Mouse (Mus musculus) heart, embryonic 11.5 days (tissue): ENCODE results near the gene Fga. TPM values are rescaled to one million over a fixed set of nuclear protein-coding genes. Genes with fewer than 3 reads are reported as not detected.

Experiments used
- ATAC-seq: fragments of 200-750 bp; cut with Nextera tagmentation; replicated peaks from 2 replicates; pipeline ENCODE4 v1.8.0; 2017; ENCODE audit warnings: moderate library complexity; ENCODE audit not compliant: insufficient number of reproducible peaks, low FRiP score, low TSS enrichment
- H3K27ac ChIP-seq: fragments of 300-500 bp; sonication (generic); 2 replicates; pipeline ENCODE4 v1.5.1; 2014; ENCODE audit warnings: mild to moderate bottlenecking, low read depth, low read length
- H3K27me3 ChIP-seq: fragments of 300-500 bp; sonication (generic); 2 replicates; pipeline ENCODE4 v1.6.1; 2014; ENCODE audit warnings: mild to moderate bottlenecking, low read length, mixed read lengths; ENCODE audit not compliant: control insufficient read depth, insufficient read depth
- H3K36me3 ChIP-seq: fragments of 300-500 bp; sonication (generic); 2 replicates; pipeline ENCODE4 v1.6.1; 2014; ENCODE audit warnings: mild to moderate bottlenecking, low read length, moderate library complexity, mixed read lengths; ENCODE audit not compliant: control insufficient read depth, insufficient read depth
- H3K4me1 ChIP-seq: fragments of 300-500 bp; sonication (generic); 2 replicates; pipeline ENCODE4 v1.6.1; 2014; ENCODE audit warnings: low read length; ENCODE audit not compliant: control insufficient read depth, insufficient read depth
- H3K4me2 ChIP-seq: fragments of 300-500 bp; sonication (generic); 2 replicates; pipeline ENCODE4 v1.6.1; 2014; ENCODE audit warnings: mild to moderate bottlenecking, moderate library complexity
- H3K4me3 ChIP-seq: fragments of 300-500 bp; sonication (generic); 2 replicates; pipeline ENCODE4 v1.5.1; 2014; ENCODE audit warnings: low read depth, low read length
- H3K9ac ChIP-seq: fragments of 300-500 bp; sonication (generic); 2 replicates; pipeline ENCODE4 v1.6.1; 2014; ENCODE audit warnings: mild to moderate bottlenecking, low read depth, low read length, moderate library complexity
- H3K9me3 ChIP-seq: fragments of 300-500 bp; sonication (generic); replicated peaks from 2 replicates; pipeline ENCODE4 v1.6.1; 2016; ENCODE audit warnings: low read length; ENCODE audit not compliant: control insufficient read depth
- WGBS: fragments of 180-500 bp; shearing (Covaris S2); extraction: QIAGEN DNeasy Blood & Tissue Kit; methylation state at CpG from one replicate; pipeline ENCODE4 v1.1.7; 2014; ENCODE audit not compliant: insufficient replicate concordance; 5-methylcytosine and 5-hydroxymethylcytosine counted together
- polyA plus RNA-seq: library from polyadenylated mRNA; unstranded; fragments of >200 nt; fragmentation: Nextera tagmentation; extraction: Ambion mirVana; gene quantifications from 2 replicates; pipeline ENCODE4 v1.2.1, GENCODE M21; 2014

The Fga gene
- 0.52 and 2.7 TPM in 2 replicates for polyA plus RNA-seq

GRCm38 (mm10) chr3:83025475-83026301 is at the start of gene Fga:
Gene Fga, plus strand, starts transcription at chr3:83026076.
- no peaks in the 10 kb centered on the region for H3K36me3 ChIP-seq
- no peak within 1 kb of the TSS for H3K4me3 ChIP-seq
- H3K4me2 ChIP-seq, result no peak within 1 kb of the TSS
- no peaks in the 10 kb centered on the region for H3K9me3 ChIP-seq
- WGBS, result 72% methylated on average over 9 of the region's 9 CpGs
- ATAC-seq, result no peak
- no peak within 1 kb of the TSS for H3K27ac ChIP-seq
- no peak within 1 kb of the TSS for H3K9ac ChIP-seq
- no peaks in the 10 kb centered on the region for H3K4me1 ChIP-seq
- no peaks in the 10 kb centered on the region for H3K27me3 ChIP-seq

DNA sequence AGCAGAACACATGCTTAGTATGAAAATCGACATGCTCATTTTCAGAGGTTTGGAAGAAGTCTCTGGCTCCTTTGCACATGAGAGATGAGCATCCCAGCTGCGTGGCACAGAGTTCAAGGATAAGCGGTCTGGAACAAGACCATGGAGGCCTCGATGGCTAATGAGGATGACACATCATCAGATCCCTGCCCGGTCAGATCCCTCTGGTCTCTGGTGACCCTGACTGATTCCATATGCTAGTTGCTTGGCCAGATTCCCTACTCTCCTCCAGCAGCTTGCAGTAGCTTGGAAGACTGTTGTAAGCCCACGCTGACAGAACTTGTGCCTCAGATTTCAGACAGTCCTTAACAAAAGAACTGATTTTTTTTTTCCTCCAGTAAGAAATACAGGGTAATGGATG is 45.1 kb upstream of the Fga start:
- H3K27me3 ChIP-seq, result no peaks in the 10 kb centered on the region
- H3K27ac ChIP-seq, result no peak overlapping the region
- no peaks in the 10 kb centered on the region for H3K36me3 ChIP-seq
- no peaks in the 10 kb centered on the region for H3K4me1 ChIP-seq
- no peak overlapping the region for H3K4me2 ChIP-seq
- H3K4me3 ChIP-seq, result no peak overlapping the region
- no peak for ATAC-seq
- H3K9ac ChIP-seq, result no peak overlapping the region
- no peaks in the 10 kb centered on the region for H3K9me3 ChIP-seq
- 82% methylated on average over 6 of the region's 6 CpGs for WGBS

DNA sequence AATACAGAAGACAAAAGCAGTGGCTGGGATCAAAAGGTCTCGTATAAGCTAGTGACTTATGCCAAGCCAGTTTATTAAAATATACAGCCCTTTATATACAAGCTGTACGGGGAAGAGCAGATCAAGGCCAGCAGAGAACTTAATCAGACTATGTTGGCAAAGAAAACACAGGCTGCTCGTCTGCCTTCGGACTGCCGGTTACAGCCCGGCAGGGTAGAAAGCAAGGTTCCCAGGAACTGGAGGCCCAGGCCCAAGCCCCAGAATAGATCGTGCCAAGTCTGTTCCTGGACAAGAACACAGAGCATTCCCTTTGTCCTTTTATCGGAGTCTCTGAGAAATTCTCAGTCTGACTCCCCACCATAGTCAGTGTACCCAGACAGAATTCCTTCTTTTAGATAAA is 44.0 kb upstream of the Fga start:
- H3K27ac ChIP-seq, result no peak overlapping the region
- 67% methylated on average over 8 of the region's 8 CpGs for WGBS
- no peaks in the 10 kb centered on the region for H3K4me1 ChIP-seq
- no peaks in the 10 kb centered on the region for H3K36me3 ChIP-seq
- H3K4me2 ChIP-seq, result no peak overlapping the region
- no peaks in the 10 kb centered on the region for H3K9me3 ChIP-seq
- H3K9ac ChIP-seq, result no peak overlapping the region
- no peaks in the 10 kb centered on the region for H3K27me3 ChIP-seq
- no peak for ATAC-seq
- no peak overlapping the region for H3K4me3 ChIP-seq

DNA sequence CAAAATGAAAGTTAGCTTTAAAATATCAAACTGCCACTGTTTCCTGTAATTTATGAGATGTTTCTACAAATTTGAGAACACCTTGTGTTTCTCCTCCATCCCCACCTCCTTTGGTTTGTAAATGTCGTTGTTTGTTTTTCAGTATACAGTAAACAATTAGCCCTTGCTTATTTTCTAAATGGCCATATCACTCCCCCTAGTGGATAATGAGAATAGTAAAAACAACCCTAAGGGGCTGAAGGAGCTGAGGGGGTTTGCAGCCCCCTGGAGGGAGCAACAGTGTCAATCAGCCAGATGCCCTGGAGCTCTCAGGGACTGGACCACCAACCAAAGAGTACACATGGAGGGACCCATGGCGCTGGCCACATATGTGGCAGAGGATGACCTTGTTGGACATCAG is 41.0 kb upstream of the Fga start:
- no peaks in the 10 kb centered on the region for H3K36me3 ChIP-seq
- no peak overlapping the region for H3K27ac ChIP-seq
- H3K9ac ChIP-seq, result no peak overlapping the region
- no peaks in the 10 kb centered on the region for H3K27me3 ChIP-seq
- no peak for ATAC-seq
- no peaks in the 10 kb centered on the region for H3K9me3 ChIP-seq
- H3K4me1 ChIP-seq, result no peaks in the 10 kb centered on the region
- 72% methylated on average over 2 of the region's 2 CpGs for WGBS
- no peak overlapping the region for H3K4me3 ChIP-seq
- H3K4me2 ChIP-seq, result no peak overlapping the region

- no peaks in the 10 kb centered on the region; the same call in 1 of the 2 replicates for H3K4me1 ChIP-seq
- no peaks in the 10 kb centered on the region for H3K36me3 ChIP-seq
- 77% methylated on average over 12 of the region's 12 CpGs for WGBS
- H3K27ac ChIP-seq, result no peak overlapping the region
- H3K9ac ChIP-seq, result no peak overlapping the region
- H3K27me3 ChIP-seq, result peaks cover 5% of the 10 kb centered on the region; the same call in 1 of the 2 replicates
- H3K9me3 ChIP-seq, result no peaks in the 10 kb centered on the region
- H3K4me2 ChIP-seq, result no peak overlapping the region
- H3K4me3 ChIP-seq, result no peak overlapping the region
- no peak for ATAC-seq
Measured at GRCm38 (mm10) chr3:82991963-82992362, 33.9 kb upstream of the Fga start.

DNA sequence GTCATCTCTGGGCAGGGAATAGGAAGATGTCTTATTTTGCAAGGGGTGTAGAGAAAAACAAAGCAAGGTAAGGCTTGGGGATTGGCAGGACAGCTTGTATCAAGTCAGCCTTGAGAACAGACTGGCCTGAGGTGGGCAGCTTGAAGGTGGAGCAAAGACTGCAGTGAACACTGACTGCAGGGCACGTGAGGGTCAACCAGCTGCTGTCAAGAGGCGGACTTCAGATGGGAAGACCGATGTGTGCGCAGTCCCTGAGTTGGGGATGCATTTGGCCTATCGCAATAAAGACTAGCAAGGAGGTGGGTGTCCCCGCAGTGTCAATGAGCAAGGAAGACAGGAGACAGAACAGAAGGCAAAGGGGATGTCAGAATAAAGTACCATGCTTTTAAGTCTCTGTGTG is 32.9 kb upstream of the Fga start:
- Histone ChIP-seq H3K27me3 (peaks cover 5% of the 10 kb centered on the region; the same call in 1 of the 2 replicates), H3K4me2 (no peak overlapping the region), H3K9ac (no peak overlapping the region), H3K9me3 (no peaks in the 10 kb centered on the region), H3K4me1 (no peaks in the 10 kb centered on the region; the same call in 1 of the 2 replicates), H3K36me3 (no peaks in the 10 kb centered on the region), H3K4me3 (no peak overlapping the region), H3K27ac (no peak overlapping the region)
- WGBS, result 84% methylated on average over 6 of the region's 6 CpGs
- ATAC-seq, result no peak

DNA sequence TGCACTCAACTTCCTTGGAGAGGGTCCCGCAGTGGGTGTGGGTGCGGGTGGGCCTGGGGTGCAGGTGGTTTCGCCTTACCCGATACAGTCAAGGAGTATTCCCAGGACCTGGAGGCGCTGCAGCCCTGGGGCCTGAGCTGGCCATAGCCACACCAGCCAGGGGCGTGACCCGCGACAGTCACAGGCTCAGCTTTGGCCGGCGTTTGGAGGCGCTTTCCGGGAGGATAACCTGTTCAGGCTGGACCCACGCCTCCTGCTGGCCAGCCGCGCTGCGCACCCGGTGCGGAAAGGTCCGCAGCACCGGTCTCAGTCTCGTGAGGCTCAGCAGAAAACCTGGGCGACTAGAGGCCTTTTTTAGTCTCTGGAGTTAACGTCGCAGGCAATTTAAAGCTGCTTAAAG is 30.5 kb upstream of the Fga start:
- H3K9me3 ChIP-seq, result no peaks in the 10 kb centered on the region
- WGBS, result 2% methylated on average over 24 of the region's 24 CpGs
- H3K4me3 ChIP-seq, result peak overlapping the region; percentile 24; the same call in 1 of the 2 replicates
- H3K36me3 ChIP-seq, result no peaks in the 10 kb centered on the region
- H3K9ac ChIP-seq, result no peak overlapping the region
- peaks cover 5% of the 10 kb centered on the region; the same call in 1 of the 2 replicates for H3K27me3 ChIP-seq
- no peak overlapping the region for H3K27ac ChIP-seq
- peak overlapping the region; percentile 58 for H3K4me2 ChIP-seq
- peak; percentile 44; the same call in 1 of the 2 replicates for ATAC-seq
- H3K4me1 ChIP-seq, result no peaks in the 10 kb centered on the region; the same call in 1 of the 2 replicates

- Histone ChIP-seq H3K9ac (no peak overlapping the region), H3K4me1 (no peaks in the 10 kb centered on the region; the same call in 1 of the 2 replicates), H3K4me3 (no peak overlapping the region), H3K27ac (no peak overlapping the region), H3K9me3 (no peaks in the 10 kb centered on the region), H3K36me3 (no peaks in the 10 kb centered on the region), H3K27me3 (peaks cover 5% of the 10 kb centered on the region; the same call in 1 of the 2 replicates), H3K4me2 (no peak overlapping the region)
- WGBS, result 80% methylated on average over 3 of the region's 3 CpGs
- no peak for ATAC-seq
Measured at GRCm38 (mm10) chr3:82996656-82997055, 29.2 kb upstream of the Fga start.
